Mouse (Mus musculus): ENCODE data around the gene 9130213A22Rik. TPM values are rescaled to one million over a fixed set of nuclear protein-coding genes. Genes with fewer than 3 reads are reported as not detected.

Gene 9130213A22Rik
- polyA plus RNA-seq, 1 experiment from 2014 or later, result not detected

- Histone ChIP-seq H3K4me1 (replicated peaks; ENCODE audit: control insufficient read depth, insufficient read depth, low read length) (peaks cover 7% of the 10 kb centered on the region), H3K4me2 (replicated peaks; ENCODE audit: low read depth, low read length) (peak overlapping the region; percentile 39), H3K4me3 (ENCODE audit: low read depth, low read length) (peak overlapping the region; percentile 26), H3K27ac (ENCODE audit: low read depth, low read length) (peak overlapping the region; percentile 83), H3K9ac (ENCODE audit: low read depth, low read length) (peak overlapping the region; percentile 62), H3K36me3 (ENCODE audit: control insufficient read depth, insufficient read depth, low read length) (no peaks in the 10 kb centered on the region), H3K27me3 (ENCODE audit: control insufficient read depth, insufficient read depth, low read length) (no peaks in the 10 kb centered on the region), H3K9me3 (ENCODE audit: control insufficient read depth, low read length) (no peaks in the 10 kb centered on the region)
- under 1% methylated on average over 14 of the region's 14 CpGs for WGBS
- peak; percentile 91 for DNase-seq (ENCODE audit: low spot score)
- ATAC-seq (ENCODE audit: low FRiP score), result peak; percentile 71
Observed at GRCm38 (mm10) chr11:69073065-69073888, 49.1 kb downstream of the 9130213A22Rik start.

DNA sequence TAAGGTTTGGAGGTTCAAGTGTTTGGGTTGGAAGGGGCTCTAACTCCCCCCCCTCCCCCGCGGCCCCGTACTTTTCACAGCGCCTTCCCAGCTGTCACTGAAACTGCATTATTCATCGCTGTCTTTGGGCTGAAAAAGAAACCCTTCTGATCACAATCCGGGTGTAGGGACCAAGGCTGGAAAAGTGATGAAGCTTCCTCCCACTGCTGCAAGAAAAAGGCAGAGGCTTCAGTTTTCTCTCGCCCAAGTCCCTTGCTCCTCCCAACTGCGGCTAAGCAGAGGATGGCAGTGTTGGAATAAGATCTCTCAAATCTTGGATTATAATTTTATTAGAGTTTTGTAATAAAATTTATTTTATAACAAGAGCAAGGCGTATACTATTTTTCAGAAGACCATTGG, 49.7 kb downstream of the 9130213A22Rik start:
- WGBS, result 11% methylated on average over 9 of the region's 9 CpGs
- H3K4me3 ChIP-seq (ENCODE audit: low read depth, low read length), result peak overlapping the region; percentile 26
- peak overlapping the region; percentile 43 for H3K27ac ChIP-seq (ENCODE audit: low read depth, low read length)
- H3K9me3 ChIP-seq (ENCODE audit: control insufficient read depth, low read length), result no peaks in the 10 kb centered on the region
- H3K27me3 ChIP-seq (ENCODE audit: control insufficient read depth, insufficient read depth, low read length), result no peaks in the 10 kb centered on the region
- ATAC-seq (ENCODE audit: low FRiP score) (no peak), DNase-seq (ENCODE audit: low spot score) (no peak)
- H3K4me2 ChIP-seq (replicated peaks; ENCODE audit: low read depth, low read length), result peak overlapping the region; percentile 39
- H3K9ac ChIP-seq (ENCODE audit: low read depth, low read length), result no peak overlapping the region
- peaks cover 7% of the 10 kb centered on the region for H3K4me1 ChIP-seq (replicated peaks; ENCODE audit: control insufficient read depth, insufficient read depth, low read length)
- no peaks in the 10 kb centered on the region for H3K36me3 ChIP-seq (ENCODE audit: control insufficient read depth, insufficient read depth, low read length)

DNA sequence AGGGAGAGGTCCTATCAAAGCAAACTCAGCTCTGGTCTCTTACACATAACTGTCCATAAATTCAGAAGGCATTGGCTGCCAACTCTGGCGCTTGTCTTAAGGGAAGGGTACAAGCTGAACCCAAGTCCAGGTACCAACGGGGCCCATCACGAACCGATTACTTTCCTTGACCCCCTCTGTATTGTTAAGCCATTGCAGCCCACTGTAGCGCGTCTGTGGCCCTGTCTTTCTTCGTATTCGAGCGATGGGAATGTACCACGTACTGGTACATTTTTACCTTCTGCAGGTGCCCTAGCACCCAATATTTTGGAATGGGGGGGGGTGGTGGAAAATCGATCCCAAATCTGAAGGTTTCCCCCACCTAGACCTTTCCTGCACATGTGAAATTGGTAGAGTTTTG, 50.2 kb downstream of the 9130213A22Rik start:
- H3K9me3 ChIP-seq (ENCODE audit: control insufficient read depth, low read length), result no peaks in the 10 kb centered on the region
- ATAC-seq (ENCODE audit: low FRiP score) (no peak), DNase-seq (ENCODE audit: low spot score) (no peak)
- H3K4me3 ChIP-seq (ENCODE audit: low read depth, low read length), result peak overlapping the region; percentile 26; the same call in 1 of the 2 replicates
- WGBS, result 82% methylated on average over 11 of the region's 11 CpGs
- peaks cover 7% of the 10 kb centered on the region for H3K4me1 ChIP-seq (replicated peaks; ENCODE audit: control insufficient read depth, insufficient read depth, low read length)
- no peaks in the 10 kb centered on the region for H3K27me3 ChIP-seq (ENCODE audit: control insufficient read depth, insufficient read depth, low read length)
- H3K27ac ChIP-seq (ENCODE audit: low read depth, low read length), result peak overlapping the region; percentile 43; the same call in 1 of the 2 replicates
- no peak overlapping the region for H3K9ac ChIP-seq (ENCODE audit: low read depth, low read length)
- H3K4me2 ChIP-seq (replicated peaks; ENCODE audit: low read depth, low read length), result peak overlapping the region; percentile 39
- no peaks in the 10 kb centered on the region for H3K36me3 ChIP-seq (ENCODE audit: control insufficient read depth, insufficient read depth, low read length)

GRCm38 (mm10) chr11:69071262-69071661, 51.1 kb downstream of the 9130213A22Rik start:
- 24% methylated on average over 9 of the region's 9 CpGs for WGBS
- no peaks in the 10 kb centered on the region for H3K36me3 ChIP-seq (ENCODE audit: control insufficient read depth, insufficient read depth, low read length)
- no peaks in the 10 kb centered on the region for H3K9me3 ChIP-seq (ENCODE audit: control insufficient read depth, low read length)
- peak overlapping the region; percentile 81 for H3K9ac ChIP-seq (ENCODE audit: low read depth, low read length)
- H3K27ac ChIP-seq (ENCODE audit: low read depth, low read length), result peak overlapping the region; percentile 82; the same call in 1 of the 2 replicates
- peaks cover 7% of the 10 kb centered on the region for H3K4me1 ChIP-seq (replicated peaks; ENCODE audit: control insufficient read depth, insufficient read depth, low read length)
- H3K4me2 ChIP-seq (replicated peaks; ENCODE audit: low read depth, low read length), result peak overlapping the region; percentile 85
- H3K27me3 ChIP-seq (ENCODE audit: control insufficient read depth, insufficient read depth, low read length), result no peaks in the 10 kb centered on the region
- H3K4me3 ChIP-seq (ENCODE audit: low read depth, low read length), result peak overlapping the region; percentile 59
- no peak for ATAC-seq (ENCODE audit: low FRiP score)
- DNase-seq (ENCODE audit: low spot score), result no peak

- no peaks in the 10 kb centered on the region for H3K9me3 ChIP-seq (ENCODE audit: control insufficient read depth, low read length)
- ATAC-seq (ENCODE audit: low FRiP score) (peak; percentile 92), DNase-seq (ENCODE audit: low spot score) (peak; percentile 95)
- under 1% methylated on average over 47 of the region's 47 CpGs for WGBS
- peak within 1 kb of the TSS; percentile 82 for H3K27ac ChIP-seq (ENCODE audit: low read depth, low read length)
- H3K4me1 ChIP-seq (replicated peaks; ENCODE audit: control insufficient read depth, insufficient read depth, low read length), result peaks cover 7% of the 10 kb centered on the region
- no peaks in the 10 kb centered on the region for H3K36me3 ChIP-seq (ENCODE audit: control insufficient read depth, insufficient read depth, low read length)
- peak within 1 kb of the TSS; percentile 59 for H3K4me3 ChIP-seq (ENCODE audit: low read depth, low read length)
- peak within 1 kb of the TSS; percentile 81 for H3K9ac ChIP-seq (ENCODE audit: low read depth, low read length)
- H3K4me2 ChIP-seq (replicated peaks; ENCODE audit: low read depth, low read length), result peak within 1 kb of the TSS; percentile 85
- H3K27me3 ChIP-seq (ENCODE audit: control insufficient read depth, insufficient read depth, low read length), result no peaks in the 10 kb centered on the region
Observed at GRCm38 (mm10) chr11:69070590-69071222, 51.7 kb downstream of the 9130213A22Rik start, which contains the start of gene Tmem107. Gene Tmem107, plus strand, starts transcription at chr11:69070806.

- peak overlapping the region; percentile 82 for H3K27ac ChIP-seq (ENCODE audit: low read depth, low read length)
- under 1% methylated on average over 13 of the region's 13 CpGs for WGBS
- DNase-seq (ENCODE audit: low spot score) (no peak), ATAC-seq (ENCODE audit: low FRiP score) (no peak)
- peak overlapping the region; percentile 81 for H3K9ac ChIP-seq (ENCODE audit: low read depth, low read length)
- H3K4me2 ChIP-seq (replicated peaks; ENCODE audit: low read depth, low read length), result peak overlapping the region; percentile 85
- H3K4me3 ChIP-seq (ENCODE audit: low read depth, low read length), result peak overlapping the region; percentile 59
- no peaks in the 10 kb centered on the region for H3K27me3 ChIP-seq (ENCODE audit: control insufficient read depth, insufficient read depth, low read length)
- no peaks in the 10 kb centered on the region for H3K36me3 ChIP-seq (ENCODE audit: control insufficient read depth, insufficient read depth, low read length)
- no peaks in the 10 kb centered on the region for H3K9me3 ChIP-seq (ENCODE audit: control insufficient read depth, low read length)
- H3K4me1 ChIP-seq (replicated peaks; ENCODE audit: control insufficient read depth, insufficient read depth, low read length), result peaks cover 7% of the 10 kb centered on the region
Observed at GRCm38 (mm10) chr11:69070093-69070492, 52.3 kb downstream of the 9130213A22Rik start.

Other genes starting within 250 kb of the 9130213A22Rik start
- not detected in 2 replicates for gene Rnf222, start 234.0 kb downstream of the 9130213A22Rik start, polyA plus RNA-seq (2014; fragmentation: Nextera tagmentation; extraction: Ambion mirVana)
- gene Rpl26, start 221.0 kb downstream of the 9130213A22Rik start, polyA plus RNA-seq (2014; fragmentation: Nextera tagmentation; extraction: Ambion mirVana), result 839 and 854 TPM in 2 replicates
- gene Odf4, start 195.5 kb downstream of the 9130213A22Rik start, polyA plus RNA-seq (2014; fragmentation: Nextera tagmentation; extraction: Ambion mirVana), result 0.15 and 0.18 TPM in 2 replicates
- gene Arhgef15, start 165.1 kb downstream of the 9130213A22Rik start, polyA plus RNA-seq (2014; fragmentation: Nextera tagmentation; extraction: Ambion mirVana), result 4.9 and 5.5 TPM in 2 replicates
- gene Slc25a35, start 154.5 kb downstream of the 9130213A22Rik start, polyA plus RNA-seq (2014; fragmentation: Nextera tagmentation; extraction: Ambion mirVana), result 1.6 and 1.8 TPM in 2 replicates
- 56.0 and 59.3 TPM in 2 replicates for gene Rangrf, start 147.4 kb downstream of the 9130213A22Rik start, polyA plus RNA-seq (2014; fragmentation: Nextera tagmentation; extraction: Ambion mirVana)
- 31.5 and 31.8 TPM in 2 replicates for gene Pfas, start 114.1 kb downstream of the 9130213A22Rik start, polyA plus RNA-seq (2014; fragmentation: Nextera tagmentation; extraction: Ambion mirVana)
- 48.7 and 59.5 TPM in 2 replicates for gene Ctc1, start 106.7 kb downstream of the 9130213A22Rik start, polyA plus RNA-seq (2014; fragmentation: Nextera tagmentation; extraction: Ambion mirVana)
- 131 and 141 TPM in 2 replicates for gene Aurkb, start 76.9 kb downstream of the 9130213A22Rik start, polyA plus RNA-seq (2014; fragmentation: Nextera tagmentation; extraction: Ambion mirVana)
- 9.8 and 11.6 TPM in 2 replicates for gene Borcs6, start 62.9 kb downstream of the 9130213A22Rik start, polyA plus RNA-seq (2014; fragmentation: Nextera tagmentation; extraction: Ambion mirVana)
- 52.4 and 54.6 TPM in 2 replicates for gene Tmem107, start 51.8 kb downstream of the 9130213A22Rik start, polyA plus RNA-seq (2014; fragmentation: Nextera tagmentation; extraction: Ambion mirVana)
- 85.1 and 98.1 TPM in 2 replicates for gene Vamp2, start 34.1 kb downstream of the 9130213A22Rik start, polyA plus RNA-seq (2014; fragmentation: Nextera tagmentation; extraction: Ambion mirVana)
- gene Per1, start 27.4 kb downstream of the 9130213A22Rik start, polyA plus RNA-seq (2014; fragmentation: Nextera tagmentation; extraction: Ambion mirVana), result 5.6 and 7.4 TPM in 2 replicates
- gene Hes7, start 2.2 kb downstream of the 9130213A22Rik start, polyA plus RNA-seq (2014; fragmentation: Nextera tagmentation; extraction: Ambion mirVana), result 0.19 and 0.29 TPM in 2 replicates
- 0.06 and 0.40 TPM in 2 replicates for gene Aloxe3, start 3.3 kb upstream of the 9130213A22Rik start, polyA plus RNA-seq (2014; fragmentation: Nextera tagmentation; extraction: Ambion mirVana)
- gene Alox12b, start 34.4 kb upstream of the 9130213A22Rik start, polyA plus RNA-seq (2014; fragmentation: Nextera tagmentation; extraction: Ambion mirVana), result 0.06 and 0.20 TPM in 2 replicates
- 0.04 TPM in 1 of 2 replicates, not detected in the other for gene Alox8, start 75.3 kb upstream of the 9130213A22Rik start, polyA plus RNA-seq (2014; fragmentation: Nextera tagmentation; extraction: Ambion mirVana)
- 0.07 TPM in 1 of 2 replicates, not detected in the other for gene Gucy2e, start 114.4 kb upstream of the 9130213A22Rik start, polyA plus RNA-seq (2014; fragmentation: Nextera tagmentation; extraction: Ambion mirVana)
- 17.2 and 17.9 TPM in 2 replicates for gene Cntrob, start 201.2 kb upstream of the 9130213A22Rik start, polyA plus RNA-seq (2014; fragmentation: Nextera tagmentation; extraction: Ambion mirVana)
- 209 and 215 TPM in 2 replicates for gene Trappc1, start 201.4 kb upstream of the 9130213A22Rik start, polyA plus RNA-seq (2014; fragmentation: Nextera tagmentation; extraction: Ambion mirVana)
- gene Kcnab3, start 203.7 kb upstream of the 9130213A22Rik start, polyA plus RNA-seq (2014; fragmentation: Nextera tagmentation; extraction: Ambion mirVana), result 1.4 and 3.0 TPM in 2 replicates
- gene Rnf227, start 217.9 kb upstream of the 9130213A22Rik start, polyA plus RNA-seq (2014; fragmentation: Nextera tagmentation; extraction: Ambion mirVana), result 28.7 and 34.9 TPM in 2 replicates
- 44.3 and 57.1 TPM in 2 replicates for gene Chd3, start 246.8 kb upstream of the 9130213A22Rik start, polyA plus RNA-seq (2014; fragmentation: Nextera tagmentation; extraction: Ambion mirVana)